Mouse (Mus musculus) testis, adult 2 months (tissue): Measurements from ENCODE around the gene Plekha7. TPM values are rescaled to one million over a fixed set of nuclear protein-coding genes. Genes with fewer than 3 reads are reported as not detected.
A peak's percentile ranks its signal among the peaks of the same experiment; 100 is the strongest.

Experiments
- H3K27ac ChIP-seq: fragments of 200-500 bp; 2 replicates; pipeline ENCODE4 v1.5.1; 2012; ENCODE audit warnings: low read depth, low read length; ENCODE audit not compliant: control insufficient read depth, insufficient read depth
- H3K27me3 ChIP-seq: fragments of 200-500 bp; 2 replicates; pipeline ENCODE4 v1.6.1; 2012; ENCODE audit warnings: mild to moderate bottlenecking, low read length, moderate library complexity; ENCODE audit not compliant: control insufficient read depth, insufficient read depth
- H3K36me3 ChIP-seq: fragments of 200-500 bp; 2 replicates; pipeline ENCODE4 v1.6.1; 2012; ENCODE audit warnings: mild to moderate bottlenecking, low read length; ENCODE audit not compliant: control insufficient read depth, insufficient read depth
- H3K4me1 ChIP-seq: fragments of 200-500 bp; 2 replicates; pipeline ENCODE4 v1.6.1; 2012; ENCODE audit warnings: low read length; ENCODE audit not compliant: control insufficient read depth, insufficient read depth
- H3K4me3 ChIP-seq: fragments of 200-500 bp; 2 replicates; pipeline ENCODE4 v1.5.1; 2012; ENCODE audit warnings: low read depth, mild to moderate bottlenecking, low read length, moderate library complexity, mixed read lengths; ENCODE audit not compliant: control insufficient read depth
- CTCF ChIP-seq: fragments of 200-500 bp; IDR thresholded peaks from 2 replicates; pipeline ENCODE4 v1.5.1; 2012; ENCODE audit warnings: low read depth, mild to moderate bottlenecking, inconsistent platforms, low read length, moderate library complexity; ENCODE audit not compliant: control insufficient read depth, insufficient read depth, insufficient replicate concordance
- POLR2A ChIP-seq: fragments of 200-500 bp; IDR thresholded peaks from 2 replicates; pipeline ENCODE4 v1.6.1; 2012; ENCODE audit warnings: low read depth, mild to moderate bottlenecking, inconsistent platforms, low read length, moderate library complexity; ENCODE audit not compliant: control insufficient read depth
- polyA plus RNA-seq: library from polyadenylated mRNA; depleted of rRNA; stranded (reverse); fragments of >200 nt; gene quantifications from 2 replicates; pipeline ENCODE4 v1.2.3, GENCODE M21; 2012

The Plekha7 gene
- polyA plus RNA-seq, 1 experiment = 6.0 TPM

DNA sequence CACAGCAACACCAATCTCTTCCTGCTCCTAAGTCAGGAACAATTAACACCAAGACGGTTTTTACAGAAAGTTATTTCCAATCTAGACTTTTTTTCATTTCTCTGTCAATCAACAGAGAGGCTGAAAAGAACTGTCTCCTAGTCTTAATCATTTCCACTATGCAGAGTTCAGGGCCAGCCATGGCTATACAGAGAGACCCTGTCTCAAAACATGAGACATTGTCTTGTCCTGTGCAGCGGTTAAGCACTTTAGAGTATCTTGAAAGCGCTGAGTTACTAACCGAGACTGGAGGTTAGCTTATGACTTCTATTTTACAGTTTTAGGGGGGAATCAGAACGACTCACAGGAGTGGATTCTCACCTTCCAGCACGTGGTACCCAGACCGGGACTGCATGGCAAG, 20.6 kb upstream of the Plekha7 start:
- Histone ChIP-seq H3K27me3 (no peaks in the 10 kb centered on the region), H3K4me1 (no peaks in the 10 kb centered on the region), H3K36me3 (no peaks in the 10 kb centered on the region), H3K27ac (no peak overlapping the region), H3K4me3 (no peak overlapping the region)
- TF ChIP-seq CTCF (no peak), POLR2A (no peak)

DNA sequence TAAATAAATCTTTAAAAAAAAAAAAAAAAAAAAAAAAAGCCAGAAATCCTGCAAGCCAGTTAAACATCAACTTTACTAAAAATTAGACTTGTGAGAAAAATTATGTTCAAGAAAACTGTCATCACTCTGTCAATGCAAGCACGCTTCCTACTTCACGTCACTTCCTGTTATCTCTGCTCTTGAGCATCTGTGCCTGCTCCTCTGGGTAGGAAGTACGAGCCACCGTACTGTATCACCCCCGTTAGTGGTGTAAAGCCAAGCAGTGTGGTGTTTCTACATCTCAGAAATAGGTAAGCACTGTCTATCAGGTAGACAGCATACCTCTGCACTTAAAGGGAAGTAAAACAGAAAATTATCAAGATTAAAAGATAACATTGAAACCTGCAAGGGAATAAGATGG, 19.7 kb upstream of the Plekha7 start:
- H3K4me1 ChIP-seq = no peaks in the 10 kb centered on the region
- H3K36me3 ChIP-seq = no peaks in the 10 kb centered on the region
- no peaks in the 10 kb centered on the region for H3K27me3 ChIP-seq
- no peak overlapping the region for H3K27ac ChIP-seq
- no peak for TF ChIP-seq POLR2A
- TF ChIP-seq CTCF = no peak
- H3K4me3 ChIP-seq = no peak overlapping the region

DNA sequence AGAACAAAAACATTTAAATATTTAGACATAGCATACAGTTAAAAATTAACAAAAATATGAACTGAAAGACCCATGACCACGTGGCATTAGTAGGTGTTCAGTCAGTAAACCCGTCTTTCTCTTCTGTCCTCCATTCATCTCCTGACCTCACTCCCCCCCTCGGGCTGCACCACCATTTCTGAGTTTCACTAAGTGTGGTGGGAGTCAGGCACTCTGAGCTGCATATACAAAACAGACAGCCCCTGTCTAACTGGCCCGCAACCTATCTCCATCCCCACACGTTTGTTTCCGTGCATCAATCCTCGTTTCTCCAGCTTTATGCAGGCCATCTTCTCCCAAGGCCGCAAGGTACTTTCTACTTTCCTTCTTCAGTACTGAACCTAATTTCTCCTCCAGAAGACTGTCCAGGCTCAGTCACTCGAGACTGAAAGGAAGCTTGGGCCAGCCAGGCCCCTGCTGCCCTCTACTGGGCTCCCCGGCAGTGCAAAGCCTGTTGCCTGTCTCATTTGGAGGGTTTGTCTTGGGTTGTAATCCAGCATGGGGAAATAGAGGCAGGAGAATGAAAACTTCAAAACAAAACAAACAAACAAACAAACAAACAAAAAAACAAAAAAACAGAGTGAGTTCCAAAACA, 15.3 kb upstream of the Plekha7 start:
- no peaks in the 10 kb centered on the region for H3K36me3 ChIP-seq
- TF ChIP-seq CTCF (peak; percentile 61; the same call in 1 of the 2 replicates), POLR2A (no peak)
- H3K27ac ChIP-seq = no peak overlapping the region

GRCm38 (mm10) chr7:116309456-116309855, 1.3 kb upstream of the Plekha7 start:
- H3K27me3 ChIP-seq = no peaks in the 10 kb centered on the region
- no peak overlapping the region for H3K27ac ChIP-seq
- TF ChIP-seq CTCF = no peak
- no peak for TF ChIP-seq POLR2A
- H3K4me3 ChIP-seq = no peak overlapping the region
- peaks cover 13% of the 10 kb centered on the region for H3K4me1 ChIP-seq
- H3K36me3 ChIP-seq = no peaks in the 10 kb centered on the region

More for the DNA sequence above, 15.3 kb upstream of the Plekha7 start:
- Histone ChIP-seq H3K4me3 (no peak overlapping the region), H3K27me3 (no peaks in the 10 kb centered on the region), H3K4me1 (no peaks in the 10 kb centered on the region)

DNA sequence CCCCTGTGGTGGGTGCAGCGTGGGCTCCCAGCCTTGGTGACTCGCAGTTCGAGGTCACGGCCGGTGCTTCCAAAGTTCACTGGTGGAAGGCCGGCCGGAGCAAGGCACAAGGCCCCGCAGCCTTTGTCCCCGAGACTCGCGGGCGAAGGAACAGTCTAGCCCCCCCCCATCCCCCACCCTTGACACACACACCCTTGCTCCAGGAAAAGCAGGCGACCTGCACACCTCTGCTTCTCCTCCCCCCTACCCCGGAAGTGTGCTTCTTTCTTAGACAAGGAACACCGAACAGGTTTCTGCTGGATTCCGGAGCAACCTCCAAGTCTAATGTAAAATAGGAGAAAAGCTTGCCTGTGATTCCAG, 436 bp upstream of the Plekha7 start:
- TF ChIP-seq POLR2A (no peak), CTCF (no peak)
- H3K27ac ChIP-seq = no peak overlapping the region
- H3K27me3 ChIP-seq = no peaks in the 10 kb centered on the region
- H3K4me3 ChIP-seq = peak overlapping the region; percentile 70
- peaks cover 16% of the 10 kb centered on the region for H3K4me1 ChIP-seq
- H3K36me3 ChIP-seq = no peaks in the 10 kb centered on the region

DNA sequence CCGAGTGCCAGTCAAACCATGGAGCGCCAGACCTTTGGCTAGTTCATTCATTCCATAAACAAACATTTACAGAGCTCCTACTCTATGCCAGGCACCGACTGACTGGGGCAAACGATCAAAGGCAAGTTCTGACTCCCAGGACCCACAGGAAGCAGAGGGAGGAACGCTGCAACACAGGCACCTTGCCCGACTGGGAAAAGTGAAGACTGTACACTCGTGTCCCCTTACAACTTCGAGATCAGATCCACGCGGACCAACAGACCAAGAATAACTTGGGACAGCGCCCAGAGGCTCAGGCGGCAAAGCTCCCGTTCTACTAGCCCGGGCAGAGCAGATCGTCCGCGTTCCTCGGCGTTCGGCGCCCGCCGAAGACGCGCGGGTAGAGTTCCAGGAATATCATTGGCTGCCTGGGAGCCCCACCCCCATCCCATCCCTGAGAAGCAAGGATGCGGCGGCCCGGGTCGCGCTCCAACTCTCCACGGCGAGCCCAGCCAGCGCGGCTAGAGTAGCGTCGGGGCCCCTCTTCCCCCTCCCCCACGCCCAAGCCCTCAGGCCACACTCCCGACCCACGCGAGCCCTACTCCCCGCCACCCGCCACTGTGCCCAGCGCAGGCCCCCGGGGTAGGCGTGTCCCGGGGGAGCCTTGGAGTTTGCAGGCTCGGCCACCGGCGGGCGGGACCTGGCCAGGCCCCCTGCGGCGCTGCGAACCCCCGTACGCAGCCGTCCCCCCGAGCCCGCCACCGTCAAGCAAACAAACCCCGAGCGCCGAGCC, 891 bp downstream of the Plekha7 start:
- Histone ChIP-seq H3K4me3 (peak overlapping the region; percentile 89), H3K4me1 (peaks cover 16% of the 10 kb centered on the region), H3K27me3 (no peaks in the 10 kb centered on the region), H3K27ac (peak overlapping the region; percentile 75), H3K36me3 (no peaks in the 10 kb centered on the region)
- TF ChIP-seq CTCF (0 out of 2 replicates have a peak, but pooled peaks have one; percentile 5), POLR2A (no peak)

DNA sequence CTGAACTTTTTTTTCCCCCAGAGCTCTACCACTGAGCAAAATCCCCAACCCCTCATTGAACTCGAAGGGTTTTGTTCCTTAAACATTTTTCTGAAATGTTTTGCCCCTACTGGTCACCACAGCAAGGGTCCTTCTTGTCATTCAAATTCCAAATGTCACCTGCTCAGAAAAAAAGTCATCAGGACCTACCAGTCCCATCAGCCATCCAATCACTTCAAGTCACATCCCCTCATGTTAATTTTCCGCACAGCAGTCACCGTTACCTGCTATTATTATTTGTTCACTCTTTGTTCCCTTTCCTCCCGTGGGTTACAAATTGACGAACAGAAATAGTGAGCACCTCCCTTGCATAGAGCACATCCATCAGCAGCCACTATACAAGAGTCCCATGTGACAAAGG, 1.6 kb downstream of the Plekha7 start:
- TF ChIP-seq POLR2A (no peak), CTCF (no peak)
- peaks cover 16% of the 10 kb centered on the region for H3K4me1 ChIP-seq
- no peak overlapping the region; the same call in 1 of the 2 replicates for H3K27ac ChIP-seq
- no peaks in the 10 kb centered on the region for H3K36me3 ChIP-seq
- H3K27me3 ChIP-seq = no peaks in the 10 kb centered on the region
- H3K4me3 ChIP-seq = no peak overlapping the region
